Comparison of ENCODE assay signal across 11 mouse cellular contexts in genomic region chr12:94544706-94545105, GRCm38 (mm10).
"Had no signal": no experiment of that assay in that cellular context is flagged by ENCODE, and none has a peak within 500 bp of the region (broad histone marks: within the 10 kb centered on the region; RNA-seq: fewer than 3 reads in every experiment).

No protein-coding gene starts in this region.

- H3K9me3 ChIP-seq: liver, embryonic 13.5 days had no signal

- ATAC-seq: intestine, postnatal 0 days had no signal

- H3K4me3 ChIP-seq: left cerebral cortex, adult 2 months; liver, embryonic 13.5 days had no signal

- H3K4me1 ChIP-seq: liver, embryonic 13.5 days had no signal

- H3K9ac ChIP-seq: liver, embryonic 13.5 days had no signal

- H3K27me3 ChIP-seq: liver, embryonic 13.5 days had no signal

- H3K4me2 ChIP-seq: liver, embryonic 13.5 days; midbrain, embryonic 11.5 days had no signal

- DNase-seq: layer of hippocampus, postnatal 36 days; liver, embryonic 13.5 days; lung, adult 2 months; lung, postnatal 14 days; lung, postnatal 4 days; midbrain, embryonic 14.5 days; thymus, adult 18-20 months; thymus, postnatal 36 days had no signal

- H3K36me3 ChIP-seq: liver, embryonic 13.5 days had no signal

- H3K27ac ChIP-seq: left cerebral cortex, adult 2 months; liver, embryonic 13.5 days had no signal
